Mouse (Mus musculus): ENCODE data around the gene Unc13b. TPM values are rescaled to one million over a fixed set of nuclear protein-coding genes. Genes with fewer than 3 reads are reported as not detected.
A peak's percentile ranks its signal among the peaks of the same experiment; 100 is the strongest.

Unc13b gene
- polyA plus RNA-seq, 1 experiment: 5.0 TPM

DNA sequence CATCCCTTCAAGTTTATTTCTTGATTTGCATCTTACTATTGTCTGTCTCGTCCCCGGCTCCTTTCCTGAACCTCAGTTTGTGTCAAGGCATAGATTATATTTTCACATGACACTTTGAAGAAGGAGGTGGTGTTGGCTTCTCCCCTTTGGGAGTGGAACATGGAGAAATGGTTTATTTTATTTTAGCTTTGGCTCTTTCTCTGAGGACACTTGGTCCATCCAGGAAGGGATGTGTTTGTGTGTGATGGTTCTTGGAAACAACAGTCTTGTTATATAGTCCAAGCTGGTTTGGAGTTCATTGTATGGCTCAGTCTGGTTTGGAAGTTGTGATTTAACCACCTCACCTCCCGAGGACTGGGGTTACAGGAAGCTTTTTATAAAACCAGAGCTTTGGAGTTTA is 944 bp downstream of the Unc13b start:
- WGBS: 21% methylated on average over 3 of the region's 3 CpGs
- DNase-seq: peak; percentile 22
- Histone ChIP-seq H3K4me3 (ENCODE audit: insufficient read depth, low read depth, low read length) (peak overlapping the region; percentile 75; the same call in 1 of the 2 replicates), H3K27me3 (replicated peaks; ENCODE audit: control insufficient read depth, insufficient read depth, low read length) (no peaks in the 10 kb centered on the region), H3K27ac (ENCODE audit: insufficient read depth, low read depth, low read length) (no peak overlapping the region), H3K4me1 (ENCODE audit: control insufficient read depth, insufficient read depth, low read length) (peaks cover 9% of the 10 kb centered on the region; the same call in 1 of the 2 replicates), H3K36me3 (ENCODE audit: control insufficient read depth, insufficient read depth, low read length) (no peaks in the 10 kb centered on the region)
- TF ChIP-seq POLR2A (IDR thresholded peaks at IDR 0.05; ENCODE audit: low read depth, low read length): no peak
- TF ChIP-seq CTCF (conservative IDR thresholded peaks at IDR 0.05; ENCODE audit: insufficient read depth, insufficient read length, low read depth, low read length): no peak

GRCm38 (mm10) chr4:43060286-43060685 is 1.5 kb downstream of the Unc13b start:
- Histone ChIP-seq H3K4me3 (ENCODE audit: insufficient read depth, low read depth, low read length) (no peak overlapping the region), H3K4me1 (ENCODE audit: control insufficient read depth, insufficient read depth, low read length) (peaks cover 9% of the 10 kb centered on the region; the same call in 1 of the 2 replicates), H3K27ac (ENCODE audit: insufficient read depth, low read depth, low read length) (no peak overlapping the region), H3K36me3 (ENCODE audit: control insufficient read depth, insufficient read depth, low read length) (no peaks in the 10 kb centered on the region), H3K27me3 (replicated peaks; ENCODE audit: control insufficient read depth, insufficient read depth, low read length) (no peaks in the 10 kb centered on the region)
- peak; percentile 33 for DNase-seq
- WGBS: 46% methylated on average over 3 of the region's 3 CpGs
- TF ChIP-seq CTCF (conservative IDR thresholded peaks at IDR 0.05; ENCODE audit: insufficient read depth, insufficient read length, low read depth, low read length) (no peak), POLR2A (IDR thresholded peaks at IDR 0.05; ENCODE audit: low read depth, low read length) (no peak)

- no peak for DNase-seq
- 91% methylated on average over 4 of the region's 4 CpGs for WGBS
- Histone ChIP-seq H3K36me3 (ENCODE audit: control insufficient read depth, insufficient read depth, low read length) (no peaks in the 10 kb centered on the region), H3K27me3 (replicated peaks; ENCODE audit: control insufficient read depth, insufficient read depth, low read length) (no peaks in the 10 kb centered on the region), H3K4me3 (ENCODE audit: insufficient read depth, low read depth, low read length) (no peak overlapping the region), H3K27ac (ENCODE audit: insufficient read depth, low read depth, low read length) (no peak overlapping the region), H3K4me1 (ENCODE audit: control insufficient read depth, insufficient read depth, low read length) (no peaks in the 10 kb centered on the region)
- TF ChIP-seq CTCF (conservative IDR thresholded peaks at IDR 0.05; ENCODE audit: insufficient read depth, insufficient read length, low read depth, low read length) (no peak), POLR2A (IDR thresholded peaks at IDR 0.05; ENCODE audit: low read depth, low read length) (no peak)
These were observed 6.7 kb downstream of the Unc13b start for GRCm38 (mm10) chr4:43065471-43065870.

DNA sequence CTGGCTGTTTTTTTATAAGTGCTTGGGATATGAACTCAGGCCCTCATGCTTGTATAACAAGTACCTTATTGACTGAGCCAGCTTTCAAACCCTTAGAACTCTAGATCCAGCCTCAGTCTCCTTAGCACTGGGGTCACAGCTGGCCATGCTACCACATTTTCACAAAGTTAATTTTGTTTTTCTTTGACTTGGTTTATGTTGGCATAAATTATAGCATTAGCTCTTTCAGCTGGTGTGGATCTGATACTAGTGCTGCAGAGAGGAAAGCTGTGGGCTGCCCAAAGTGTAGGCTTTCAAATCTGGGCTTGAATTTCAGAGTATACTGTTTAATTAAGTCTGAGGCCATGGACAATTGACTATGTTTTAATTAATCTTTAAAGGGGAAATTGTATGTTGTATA is 16.2 kb downstream of the Unc13b start:
- TF ChIP-seq CTCF (conservative IDR thresholded peaks at IDR 0.05; ENCODE audit: insufficient read depth, insufficient read length, low read depth, low read length) (no peak), POLR2A (IDR thresholded peaks at IDR 0.05; ENCODE audit: low read depth, low read length) (no peak)
- Histone ChIP-seq H3K27ac (ENCODE audit: insufficient read depth, low read depth, low read length) (no peak overlapping the region), H3K4me1 (ENCODE audit: control insufficient read depth, insufficient read depth, low read length) (no peaks in the 10 kb centered on the region), H3K4me3 (ENCODE audit: insufficient read depth, low read depth, low read length) (no peak overlapping the region), H3K36me3 (ENCODE audit: control insufficient read depth, insufficient read depth, low read length) (no peaks in the 10 kb centered on the region), H3K27me3 (replicated peaks; ENCODE audit: control insufficient read depth, insufficient read depth, low read length) (no peaks in the 10 kb centered on the region)
- DNase-seq: no peak

- Histone ChIP-seq H3K36me3 (ENCODE audit: control insufficient read depth, insufficient read depth, low read length) (no peaks in the 10 kb centered on the region), H3K27me3 (replicated peaks; ENCODE audit: control insufficient read depth, insufficient read depth, low read length) (no peaks in the 10 kb centered on the region), H3K4me3 (ENCODE audit: insufficient read depth, low read depth, low read length) (no peak overlapping the region), H3K4me1 (ENCODE audit: control insufficient read depth, insufficient read depth, low read length) (no peaks in the 10 kb centered on the region), H3K27ac (ENCODE audit: insufficient read depth, low read depth, low read length) (no peak overlapping the region)
- peak; percentile 7 for DNase-seq
- TF ChIP-seq CTCF (conservative IDR thresholded peaks at IDR 0.05; ENCODE audit: insufficient read depth, insufficient read length, low read depth, low read length) (no peak), POLR2A (IDR thresholded peaks at IDR 0.05; ENCODE audit: low read depth, low read length) (no peak)
- 39% methylated on average over 7 of the region's 7 CpGs for WGBS
These were observed 19.4 kb downstream of the Unc13b start for GRCm38 (mm10) chr4:43078071-43078718.

GRCm38 (mm10) chr4:43082458-43082857 is 23.7 kb downstream of the Unc13b start:
- Histone ChIP-seq H3K4me1 (ENCODE audit: control insufficient read depth, insufficient read depth, low read length) (no peaks in the 10 kb centered on the region), H3K27me3 (replicated peaks; ENCODE audit: control insufficient read depth, insufficient read depth, low read length) (no peaks in the 10 kb centered on the region), H3K27ac (ENCODE audit: insufficient read depth, low read depth, low read length) (no peak overlapping the region), H3K4me3 (ENCODE audit: insufficient read depth, low read depth, low read length) (no peak overlapping the region), H3K36me3 (ENCODE audit: control insufficient read depth, insufficient read depth, low read length) (no peaks in the 10 kb centered on the region)
- no peak for DNase-seq
- WGBS: 85% methylated on average over 2 of the region's 2 CpGs
- TF ChIP-seq CTCF (conservative IDR thresholded peaks at IDR 0.05; ENCODE audit: insufficient read depth, insufficient read length, low read depth, low read length) (no peak), POLR2A (IDR thresholded peaks at IDR 0.05; ENCODE audit: low read depth, low read length) (no peak)

DNA sequence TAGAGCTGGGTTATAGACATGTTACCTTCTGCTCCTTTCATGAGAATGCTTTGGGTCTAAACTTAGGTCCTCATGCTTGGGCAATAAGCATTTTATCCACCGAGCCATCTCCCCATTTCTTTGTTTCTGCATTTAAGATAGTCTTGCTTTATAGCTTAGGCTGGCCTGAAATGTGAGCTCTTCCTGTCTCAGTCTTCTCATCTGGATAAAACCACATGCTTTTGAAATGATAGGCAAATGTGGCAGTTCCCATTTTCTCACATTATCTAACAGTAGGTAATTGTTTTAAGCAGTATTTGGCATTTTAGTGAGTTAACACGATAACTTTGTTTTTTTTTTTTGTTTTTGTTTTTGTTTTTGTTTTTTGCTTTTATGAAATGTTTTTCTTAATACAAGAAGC is 31.2 kb downstream of the Unc13b start:
- DNase-seq: no peak
- WGBS: 88% methylated on average over 2 of the region's 2 CpGs
- TF ChIP-seq POLR2A (IDR thresholded peaks at IDR 0.05; ENCODE audit: low read depth, low read length): no peak
- no peak for TF ChIP-seq CTCF (conservative IDR thresholded peaks at IDR 0.05; ENCODE audit: insufficient read depth, insufficient read length, low read depth, low read length)
- Histone ChIP-seq H3K27ac (ENCODE audit: insufficient read depth, low read depth, low read length) (no peak overlapping the region), H3K27me3 (replicated peaks; ENCODE audit: control insufficient read depth, insufficient read depth, low read length) (no peaks in the 10 kb centered on the region), H3K36me3 (ENCODE audit: control insufficient read depth, insufficient read depth, low read length) (no peaks in the 10 kb centered on the region), H3K4me1 (ENCODE audit: control insufficient read depth, insufficient read depth, low read length) (no peaks in the 10 kb centered on the region), H3K4me3 (ENCODE audit: insufficient read depth, low read depth, low read length) (no peak overlapping the region)
